Mouse (Mus musculus): ENCODE data around the gene Mettl15.

GRCm38 (mm10) chr2:109049686-109050085 is 230.9 kb downstream of the Mettl15 start:
- TF ChIP-seq POLR2A (IDR thresholded peaks at IDR 0.05; ENCODE audit: low read depth, low read length) (no peak), CTCF (IDR thresholded peaks at IDR 0.05; ENCODE audit: borderline replicate concordance, insufficient read depth, low read length) (no peak)

All from embryonic fibroblast, embryonic 13.5 days (primary cell).